Mouse (Mus musculus): ENCODE data around the gene Prrt1. TPM values are rescaled to one million over a fixed set of nuclear protein-coding genes. Genes with fewer than 3 reads are reported as not detected.

The Prrt1 gene
- polyA plus RNA-seq, 1 experiment = not detected

DNA sequence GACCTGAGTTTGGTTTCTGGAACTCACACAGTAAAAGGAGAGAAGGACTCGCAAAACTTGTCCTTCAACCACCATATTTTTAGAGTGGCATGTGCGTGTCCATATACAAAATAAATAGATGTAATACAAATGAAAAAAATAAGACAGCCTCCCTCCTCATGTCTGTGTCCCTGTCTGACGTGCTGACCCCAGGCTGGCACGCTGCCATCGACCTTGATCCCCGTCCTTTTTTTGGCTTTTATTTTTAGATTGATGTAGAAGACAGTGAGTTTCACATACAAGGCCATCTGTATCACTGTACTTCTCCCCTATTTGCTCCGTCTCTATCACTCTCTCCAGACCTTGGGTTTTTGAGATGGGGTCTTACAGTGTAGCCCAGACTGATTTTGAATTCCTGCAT is 35.1 kb downstream of the Prrt1 start:
- Histone ChIP-seq H3K27me3 (ENCODE audit: control insufficient read depth, insufficient read depth, low read length, poor library complexity, severe bottlenecking) (no peaks in the 10 kb centered on the region), H3K9ac (ENCODE audit: low read depth, poor library complexity, severe bottlenecking) (no peak overlapping the region), H3K36me3 (ENCODE audit: control insufficient read depth, insufficient read depth, low read length, poor library complexity, severe bottlenecking) (no peaks in the 10 kb centered on the region), H3K4me1 (ENCODE audit: control insufficient read depth, insufficient read depth, low read length) (no peaks in the 10 kb centered on the region), H3K4me3 (ENCODE audit: low read depth, low read length) (no peak overlapping the region), H3K9me3 (replicated peaks; ENCODE audit: control insufficient read depth, insufficient read depth, low read length, poor library complexity, severe bottlenecking) (no peaks in the 10 kb centered on the region), H3K27ac (ENCODE audit: insufficient read depth, low read length) (no peak overlapping the region)
- no peak for TF ChIP-seq CTCF (IDR thresholded peaks at IDR 0.05; ENCODE audit: low read depth, low read length)
- TF ChIP-seq EP300 (IDR thresholded peaks at IDR 0.05; ENCODE audit: insufficient read depth, low read depth, low read length) = no peak
- TF ChIP-seq POLR2A (IDR thresholded peaks at IDR 0.05; ENCODE audit: insufficient read depth, low read length) = no peak

- peak within 1 kb of the TSS; percentile 44 for H3K4me3 ChIP-seq (ENCODE audit: low read depth, low read length)
- no peaks in the 10 kb centered on the region for H3K4me1 ChIP-seq (ENCODE audit: control insufficient read depth, insufficient read depth, low read length)
- no peaks in the 10 kb centered on the region for H3K36me3 ChIP-seq (ENCODE audit: control insufficient read depth, insufficient read depth, low read length, poor library complexity, severe bottlenecking)
- H3K27me3 ChIP-seq (ENCODE audit: control insufficient read depth, insufficient read depth, low read length, poor library complexity, severe bottlenecking) = 0 out of 2 replicates have a peak, but pooled peaks cover 4% of the 10 kb centered on the region
- H3K9ac ChIP-seq (ENCODE audit: low read depth, poor library complexity, severe bottlenecking) = no peak within 1 kb of the TSS
- H3K27ac ChIP-seq (ENCODE audit: insufficient read depth, low read length) = no peak within 1 kb of the TSS
- TF ChIP-seq POLR2A (IDR thresholded peaks at IDR 0.05; ENCODE audit: insufficient read depth, low read length) (no peak), EP300 (IDR thresholded peaks at IDR 0.05; ENCODE audit: insufficient read depth, low read depth, low read length) (no peak), CTCF (IDR thresholded peaks at IDR 0.05; ENCODE audit: low read depth, low read length) (no peak)
- H3K9me3 ChIP-seq (replicated peaks; ENCODE audit: control insufficient read depth, insufficient read depth, low read length, poor library complexity, severe bottlenecking) = no peaks in the 10 kb centered on the region
Measured at GRCm38 (mm10) chr17:34670235-34670634, 40.9 kb downstream of the Prrt1 start, which contains the start of gene Tnxb. Tnxb (plus strand) TSS chr17:34670535.

DNA sequence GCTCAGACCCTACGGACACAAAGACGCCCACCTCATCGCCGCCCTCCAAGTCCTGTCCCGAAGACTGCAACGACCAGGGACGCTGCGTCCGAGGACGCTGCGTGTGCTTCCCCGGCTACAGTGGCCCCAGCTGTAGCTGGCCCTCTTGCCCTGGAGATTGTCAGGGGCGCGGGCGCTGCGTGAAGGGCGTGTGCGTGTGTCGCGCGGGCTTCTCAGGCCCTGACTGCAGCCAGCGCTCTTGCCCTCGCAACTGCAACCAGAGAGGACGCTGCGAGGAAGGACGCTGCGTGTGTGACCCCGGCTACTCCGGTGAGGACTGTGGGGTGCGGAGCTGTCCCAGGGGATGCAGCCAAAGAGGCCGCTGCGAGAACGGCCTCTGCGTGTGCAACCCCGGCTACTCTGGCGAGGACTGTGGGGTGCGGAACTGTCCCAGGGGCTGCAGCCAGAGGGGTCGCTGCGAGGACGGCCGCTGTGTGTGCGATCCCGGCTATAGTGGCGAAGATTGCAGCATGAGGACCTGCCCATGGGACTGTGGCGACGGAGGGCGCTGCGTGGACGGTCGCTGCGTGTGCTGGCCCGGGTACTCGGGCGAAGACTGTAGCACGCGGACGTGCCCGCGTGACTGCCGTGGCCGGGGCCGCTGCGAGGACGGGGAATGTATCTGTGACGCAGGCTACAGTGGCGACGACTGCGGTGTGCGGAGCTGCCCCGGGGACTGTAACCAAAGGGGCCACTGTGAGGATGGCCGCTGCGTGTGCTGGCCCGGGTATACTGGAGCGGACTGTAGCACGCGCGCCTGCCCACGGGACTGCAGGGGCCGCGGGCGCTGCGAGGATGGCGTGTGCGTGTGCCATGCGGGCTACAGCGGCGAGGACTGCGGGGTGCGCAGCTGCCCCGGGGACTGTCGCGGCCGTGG is 42.1 kb downstream of the Prrt1 start:
- H3K36me3 ChIP-seq (ENCODE audit: control insufficient read depth, insufficient read depth, low read length, poor library complexity, severe bottlenecking) = no peaks in the 10 kb centered on the region
- H3K9ac ChIP-seq (ENCODE audit: low read depth, poor library complexity, severe bottlenecking) = no peak overlapping the region
- no peaks in the 10 kb centered on the region for H3K9me3 ChIP-seq (replicated peaks; ENCODE audit: control insufficient read depth, insufficient read depth, low read length, poor library complexity, severe bottlenecking)
- H3K27ac ChIP-seq (ENCODE audit: insufficient read depth, low read length) = no peak overlapping the region
- H3K4me1 ChIP-seq (ENCODE audit: control insufficient read depth, insufficient read depth, low read length) = no peaks in the 10 kb centered on the region
- 0 out of 2 replicates have a peak, but pooled peaks cover 4% of the 10 kb centered on the region for H3K27me3 ChIP-seq (ENCODE audit: control insufficient read depth, insufficient read depth, low read length, poor library complexity, severe bottlenecking)
- peak overlapping the region; percentile 44 for H3K4me3 ChIP-seq (ENCODE audit: low read depth, low read length)
- TF ChIP-seq CTCF (IDR thresholded peaks at IDR 0.05; ENCODE audit: low read depth, low read length) = no peak
- TF ChIP-seq POLR2A (IDR thresholded peaks at IDR 0.05; ENCODE audit: insufficient read depth, low read length) = no peak
- no peak for TF ChIP-seq EP300 (IDR thresholded peaks at IDR 0.05; ENCODE audit: insufficient read depth, low read depth, low read length)

- 0 out of 2 replicates have a peak, but pooled peaks cover 4% of the 10 kb centered on the region for H3K27me3 ChIP-seq (ENCODE audit: control insufficient read depth, insufficient read depth, low read length, poor library complexity, severe bottlenecking)
- no peak overlapping the region for H3K9ac ChIP-seq (ENCODE audit: low read depth, poor library complexity, severe bottlenecking)
- no peaks in the 10 kb centered on the region for H3K9me3 ChIP-seq (replicated peaks; ENCODE audit: control insufficient read depth, insufficient read depth, low read length, poor library complexity, severe bottlenecking)
- TF ChIP-seq EP300 (IDR thresholded peaks at IDR 0.05; ENCODE audit: insufficient read depth, low read depth, low read length) = no peak
- no peaks in the 10 kb centered on the region for H3K36me3 ChIP-seq (ENCODE audit: control insufficient read depth, insufficient read depth, low read length, poor library complexity, severe bottlenecking)
- H3K4me3 ChIP-seq (ENCODE audit: low read depth, low read length) = peak overlapping the region; percentile 44
- H3K4me1 ChIP-seq (ENCODE audit: control insufficient read depth, insufficient read depth, low read length) = no peaks in the 10 kb centered on the region
- no peak overlapping the region for H3K27ac ChIP-seq (ENCODE audit: insufficient read depth, low read length)
Measured at GRCm38 (mm10) chr17:34672246-34672792, 43.0 kb downstream of the Prrt1 start.

GRCm38 (mm10) chr17:34673139-34673538 is 43.8 kb downstream of the Prrt1 start:
- Histone ChIP-seq H3K4me3 (ENCODE audit: low read depth, low read length) (no peak overlapping the region), H3K36me3 (ENCODE audit: control insufficient read depth, insufficient read depth, low read length, poor library complexity, severe bottlenecking) (no peaks in the 10 kb centered on the region), H3K27ac (ENCODE audit: insufficient read depth, low read length) (no peak overlapping the region), H3K9ac (ENCODE audit: low read depth, poor library complexity, severe bottlenecking) (no peak overlapping the region), H3K4me1 (ENCODE audit: control insufficient read depth, insufficient read depth, low read length) (no peaks in the 10 kb centered on the region), H3K9me3 (replicated peaks; ENCODE audit: control insufficient read depth, insufficient read depth, low read length, poor library complexity, severe bottlenecking) (no peaks in the 10 kb centered on the region), H3K27me3 (ENCODE audit: control insufficient read depth, insufficient read depth, low read length, poor library complexity, severe bottlenecking) (0 out of 2 replicates have a peak, but pooled peaks cover 4% of the 10 kb centered on the region)
- TF ChIP-seq EP300 (IDR thresholded peaks at IDR 0.05; ENCODE audit: insufficient read depth, low read depth, low read length) (no peak), POLR2A (IDR thresholded peaks at IDR 0.05; ENCODE audit: insufficient read depth, low read length) (no peak), CTCF (IDR thresholded peaks at IDR 0.05; ENCODE audit: low read depth, low read length) (no peak)

All from ES-Bruce4 (cell line).